Mouse (Mus musculus): ENCODE data around the gene Insr. TPM values are rescaled to one million over a fixed set of nuclear protein-coding genes. Genes with fewer than 3 reads are reported as not detected.

The Insr gene
- polyA plus RNA-seq (2012; rRNA removed): 16.6 and 18.2 TPM in 2 replicates

GRCm38 (mm10) chr8:3278934-3279720 is at the start of gene Insr:
Insr (minus strand) TSS chr8:3279617.

Other genes with a start within 250 kb of the Insr start
- 0.03 and 0.09 TPM in 2 replicates for gene A430078G23Rik, start 73.8 kb upstream of the Insr start, polyA plus RNA-seq (2012; rRNA removed)
- 27.8 and 29.3 TPM in 2 replicates for gene Arhgef18, start 113.4 kb upstream of the Insr start, polyA plus RNA-seq (2012; rRNA removed)
- 2.4 and 2.9 TPM in 2 replicates for gene Pex11g, start 188.1 kb upstream of the Insr start, polyA plus RNA-seq (2012; rRNA removed)
- gene Tex45, start 191.2 kb upstream of the Insr start, polyA plus RNA-seq (2012; rRNA removed): 0.58 and 0.62 TPM in 2 replicates
- 74.2 and 92.5 TPM in 2 replicates for gene Zfp358, start 213.5 kb upstream of the Insr start, polyA plus RNA-seq (2012; rRNA removed)
- gene Mcoln1, start 220.8 kb upstream of the Insr start, polyA plus RNA-seq (2012; rRNA removed): 236 and 248 TPM in 2 replicates
- gene Pnpla6, start 235.8 kb upstream of the Insr start, polyA plus RNA-seq (2012; rRNA removed): 59.1 and 61.3 TPM in 2 replicates